Mouse (Mus musculus) CH12.LX (cell line): ENCODE measurements around the gene Stk32c.

ENCODE experiments used
- CHD1 ChIP-seq: IDR thresholded peaks from 2 replicates; pipeline ENCODE4 v1.6.1; 2012; ENCODE audit warnings: low read depth, low read length, improper control_type of control experiment, inconsistent platforms
- CTCF ChIP-seq, 2 experiments: IDR thresholded peaks in 1 of 2; conservative IDR thresholded peaks in 1 of 2; 2 replicates each; pipeline ENCODE4 v1.5.1; 2011 to 2012; ENCODE audit warnings: low read depth in 2 of 2, low read length in 2 of 2, improper control_type of control experiment in 1 of 2, inconsistent platforms in 1 of 2, mild to moderate bottlenecking in 1 of 2, moderate library complexity in 1 of 2
- JUND ChIP-seq: conservative IDR thresholded peaks from 2 replicates; pipeline ENCODE4 v1.6.1; 2011; ENCODE audit warnings: low read depth, low read length, improper control_type of control experiment
- POLR2A ChIP-seq: IDR thresholded peaks from 2 replicates; pipeline ENCODE4 v1.6.1; 2011; ENCODE audit warnings: low read depth, mild to moderate bottlenecking, improper control_type of control experiment, low read length
- TCF12 ChIP-seq: IDR thresholded peaks from 2 replicates; pipeline ENCODE4 v1.6.1; 2014; ENCODE audit warnings: low read depth, mild to moderate bottlenecking, inconsistent platforms, low read length, improper control_type of control experiment

- TF ChIP-seq CHD1 (no peak), CTCF (conservative IDR thresholded peaks at IDR 0.05 in 1 of 2, IDR thresholded peaks at IDR 0.05 in 1 of 2; ENCODE audit: low read depth in 2 of 2, low read length in 2 of 2) (no peak), TCF12 (no peak), POLR2A (no peak), JUND (no peak)
Measured at GRCm38 (mm10) chr7:139215516-139215915, 2.4 kb upstream of the Stk32c start.
